Mouse (Mus musculus): ENCODE data around the gene Olfr645. TPM values are rescaled to one million over a fixed set of nuclear protein-coding genes. Genes with fewer than 3 reads are reported as not detected.

Gene Olfr645
- total and polyA plus RNA-seq, 2 experiments from 2014 or later, result not detected

- no peak within 1 kb of the TSS for H3K27ac ChIP-seq (ENCODE audit: low read depth, low read length)
- no peak within 1 kb of the TSS for H3K9ac ChIP-seq
- H3K4me2 ChIP-seq (ENCODE audit: low read depth), result no peak within 1 kb of the TSS
- no peak for DNase-seq
- ATAC-seq, result no peak
- no peaks in the 10 kb centered on the region for H3K4me1 ChIP-seq (ENCODE audit: insufficient read depth)
- 72% methylated on average over 1 of the region's 1 CpGs for whole genome bisulfite sequencing
- H3K27me3 ChIP-seq (ENCODE audit: insufficient read depth, low read length), result no peaks in the 10 kb centered on the region
- no peak within 1 kb of the TSS for H3K4me3 ChIP-seq (ENCODE audit: low read depth, low read length)
- TF ChIP-seq CTCF (IDR thresholded peaks at IDR 0.05; ENCODE audit: low read depth), result no peak
- no peaks in the 10 kb centered on the region for H3K36me3 ChIP-seq (ENCODE audit: insufficient read depth)
- H3K9me3 ChIP-seq (ENCODE audit: low read length), result no peaks in the 10 kb centered on the region
Measured at GRCm38 (mm10) chr7:104052566-104052965, 32.7 kb downstream of the Olfr645 start, which contains the start of gene Olfr642. Gene Olfr642 (minus strand): TSS chr7:104052666.

- no peak overlapping the region for H3K9ac ChIP-seq
- H3K36me3 ChIP-seq (ENCODE audit: insufficient read depth), result no peaks in the 10 kb centered on the region
- H3K4me2 ChIP-seq (ENCODE audit: low read depth), result no peak overlapping the region
- ATAC-seq (no peak), DNase-seq (no peak)
- H3K27ac ChIP-seq (ENCODE audit: low read depth, low read length), result no peak overlapping the region
- H3K27me3 ChIP-seq (ENCODE audit: insufficient read depth, low read length), result no peaks in the 10 kb centered on the region
- no peaks in the 10 kb centered on the region for H3K9me3 ChIP-seq (ENCODE audit: low read length)
- no peaks in the 10 kb centered on the region for H3K4me1 ChIP-seq (ENCODE audit: insufficient read depth)
- no peak overlapping the region for H3K4me3 ChIP-seq (ENCODE audit: low read depth, low read length)
- TF ChIP-seq CTCF (IDR thresholded peaks at IDR 0.05; ENCODE audit: low read depth), result no peak
- WGBS, result 88% methylated on average over 4 of the region's 4 CpGs
Measured at GRCm38 (mm10) chr7:104050745-104051144, 34.5 kb downstream of the Olfr645 start.

GRCm38 (mm10) chr7:104035145-104035544 is 50.1 kb downstream of the Olfr645 start, which contains the start of gene Olfr641:
Gene Olfr641 (plus strand): TSS chr7:104035445.
- Histone ChIP-seq H3K36me3 (ENCODE audit: insufficient read depth) (no peaks in the 10 kb centered on the region), H3K27ac (ENCODE audit: low read depth, low read length) (no peak within 1 kb of the TSS), H3K9ac (no peak within 1 kb of the TSS), H3K4me1 (ENCODE audit: insufficient read depth) (no peaks in the 10 kb centered on the region), H3K27me3 (ENCODE audit: insufficient read depth, low read length) (no peaks in the 10 kb centered on the region), H3K4me3 (ENCODE audit: low read depth, low read length) (no peak within 1 kb of the TSS), H3K4me2 (ENCODE audit: low read depth) (no peak within 1 kb of the TSS), H3K9me3 (ENCODE audit: low read length) (no peaks in the 10 kb centered on the region)
- no peak for TF ChIP-seq CTCF (IDR thresholded peaks at IDR 0.05; ENCODE audit: low read depth)
- DNase-seq (no peak), ATAC-seq (no peak)
- WGBS, result 61% methylated on average over 1 of the region's 1 CpGs

Other genes with a start within 250 kb of the Olfr645 start
- not detected in 2 replicates for gene Hbb-bh2, start 244.9 kb downstream of the Olfr645 start, total RNA-seq (2014; rRNA removed)
- not detected in 2 replicates for gene Hbb-bh2, start 244.9 kb downstream of the Olfr645 start, polyA plus RNA-seq (2015; fragmentation: Nextera tagmentation; extraction: Ambion mirVana)
- not detected in 2 replicates for gene Hbb-bh1, start 242.3 kb downstream of the Olfr645 start, total RNA-seq (2014; rRNA removed)
- not detected in 2 replicates for gene Hbb-bh1, start 242.3 kb downstream of the Olfr645 start, polyA plus RNA-seq (2015; fragmentation: Nextera tagmentation; extraction: Ambion mirVana)
- 1.0 TPM in 1 of 2 replicates, not detected in the other for gene Hbb-y, start 232.2 kb downstream of the Olfr645 start, total RNA-seq (2014; rRNA removed)
- 0.87 and 1.3 TPM in 2 replicates for gene Hbb-y, start 232.2 kb downstream of the Olfr645 start, polyA plus RNA-seq (2015; fragmentation: Nextera tagmentation; extraction: Ambion mirVana)
- gene Olfr66, start 199.2 kb downstream of the Olfr645 start, total RNA-seq (2014; rRNA removed), result not detected in 2 replicates
- gene Olfr66, start 199.2 kb downstream of the Olfr645 start, polyA plus RNA-seq (2015; fragmentation: Nextera tagmentation; extraction: Ambion mirVana), result not detected in 2 replicates
- not detected in 2 replicates for gene Olfr64, start 191.0 kb downstream of the Olfr645 start, total RNA-seq (2014; rRNA removed)
- not detected in 2 replicates for gene Olfr64, start 191.0 kb downstream of the Olfr645 start, polyA plus RNA-seq (2015; fragmentation: Nextera tagmentation; extraction: Ambion mirVana)
- gene Olfr65, start 182.0 kb downstream of the Olfr645 start, total RNA-seq (2014; rRNA removed), result not detected in 2 replicates
- not detected in 2 replicates for gene Olfr65, start 182.0 kb downstream of the Olfr645 start, polyA plus RNA-seq (2015; fragmentation: Nextera tagmentation; extraction: Ambion mirVana)
- gene Olfr631, start 156.6 kb downstream of the Olfr645 start, total RNA-seq (2014; rRNA removed), result not detected in 2 replicates
- gene Olfr631, start 156.6 kb downstream of the Olfr645 start, polyA plus RNA-seq (2015; fragmentation: Nextera tagmentation; extraction: Ambion mirVana), result not detected in 2 replicates
- gene Olfr632, start 151.1 kb downstream of the Olfr645 start, total RNA-seq (2014; rRNA removed), result not detected in 2 replicates
- gene Olfr632, start 151.1 kb downstream of the Olfr645 start, polyA plus RNA-seq (2015; fragmentation: Nextera tagmentation; extraction: Ambion mirVana), result not detected in 2 replicates
- gene Olfr633, start 141.0 kb downstream of the Olfr645 start, total RNA-seq (2014; rRNA removed), result not detected in 2 replicates
- not detected in 2 replicates for gene Olfr633, start 141.0 kb downstream of the Olfr645 start, polyA plus RNA-seq (2015; fragmentation: Nextera tagmentation; extraction: Ambion mirVana)
- gene Olfr635, start 114.3 kb downstream of the Olfr645 start, total RNA-seq (2014; rRNA removed), result not detected in 2 replicates
- gene Olfr635, start 114.3 kb downstream of the Olfr645 start, polyA plus RNA-seq (2015; fragmentation: Nextera tagmentation; extraction: Ambion mirVana), result not detected in 2 replicates
- gene Olfr638, start 86.7 kb downstream of the Olfr645 start, total RNA-seq (2014; rRNA removed), result not detected in 2 replicates
- not detected in 2 replicates for gene Olfr638, start 86.7 kb downstream of the Olfr645 start, polyA plus RNA-seq (2015; fragmentation: Nextera tagmentation; extraction: Ambion mirVana)
- not detected in 2 replicates for gene Olfr639, start 68.2 kb downstream of the Olfr645 start, total RNA-seq (2014; rRNA removed)
- not detected in 2 replicates for gene Olfr639, start 68.2 kb downstream of the Olfr645 start, polyA plus RNA-seq (2015; fragmentation: Nextera tagmentation; extraction: Ambion mirVana)
- 0.57 TPM in 1 of 2 replicates, not detected in the other for gene Olfr640, start 59.9 kb downstream of the Olfr645 start, total RNA-seq (2014; rRNA removed)
- gene Olfr640, start 59.9 kb downstream of the Olfr645 start, polyA plus RNA-seq (2015; fragmentation: Nextera tagmentation; extraction: Ambion mirVana), result not detected in 2 replicates
- gene Olfr641, start 50.0 kb downstream of the Olfr645 start, total RNA-seq (2014; rRNA removed), result not detected in 2 replicates
- not detected in 2 replicates for gene Olfr641, start 50.0 kb downstream of the Olfr645 start, polyA plus RNA-seq (2015; fragmentation: Nextera tagmentation; extraction: Ambion mirVana)
- gene Olfr642, start 32.8 kb downstream of the Olfr645 start, total RNA-seq (2014; rRNA removed), result not detected in 2 replicates
- not detected in 2 replicates for gene Olfr642, start 32.8 kb downstream of the Olfr645 start, polyA plus RNA-seq (2015; fragmentation: Nextera tagmentation; extraction: Ambion mirVana)
- gene 4930516K23Rik, start 24.0 kb downstream of the Olfr645 start, total RNA-seq (2014; rRNA removed), result not detected in 2 replicates
- gene 4930516K23Rik, start 24.0 kb downstream of the Olfr645 start, polyA plus RNA-seq (2015; fragmentation: Nextera tagmentation; extraction: Ambion mirVana), result not detected in 2 replicates
- not detected in 2 replicates for gene Olfr644, start 13.6 kb downstream of the Olfr645 start, total RNA-seq (2014; rRNA removed)
- gene Olfr644, start 13.6 kb downstream of the Olfr645 start, polyA plus RNA-seq (2015; fragmentation: Nextera tagmentation; extraction: Ambion mirVana), result not detected in 2 replicates
- gene Olfr646, start 19.4 kb upstream of the Olfr645 start, total RNA-seq (2014; rRNA removed), result not detected in 2 replicates
- gene Olfr646, start 19.4 kb upstream of the Olfr645 start, polyA plus RNA-seq (2015; fragmentation: Nextera tagmentation; extraction: Ambion mirVana), result not detected in 2 replicates
- not detected in 2 replicates for gene Ubqln5, start 44.4 kb upstream of the Olfr645 start, total RNA-seq (2014; rRNA removed)
- gene Ubqln5, start 44.4 kb upstream of the Olfr645 start, polyA plus RNA-seq (2015; fragmentation: Nextera tagmentation; extraction: Ambion mirVana), result not detected in 2 replicates
- gene Olfr643, start 51.9 kb upstream of the Olfr645 start, total RNA-seq (2014; rRNA removed), result not detected in 2 replicates
- not detected in 2 replicates for gene Olfr643, start 51.9 kb upstream of the Olfr645 start, polyA plus RNA-seq (2015; fragmentation: Nextera tagmentation; extraction: Ambion mirVana)
- gene Ubqln3, start 57.8 kb upstream of the Olfr645 start, total RNA-seq (2014; rRNA removed), result not detected in 2 replicates
- gene Ubqln3, start 57.8 kb upstream of the Olfr645 start, polyA plus RNA-seq (2015; fragmentation: Nextera tagmentation; extraction: Ambion mirVana), result not detected in 2 replicates
- not detected in 2 replicates for gene Ubqlnl, start 65.1 kb upstream of the Olfr645 start, total RNA-seq (2014; rRNA removed)
- gene Ubqlnl, start 65.1 kb upstream of the Olfr645 start, polyA plus RNA-seq (2015; fragmentation: Nextera tagmentation; extraction: Ambion mirVana), result not detected in 2 replicates
- not detected in 2 replicates for gene Olfm5, start 79.4 kb upstream of the Olfr645 start, total RNA-seq (2014; rRNA removed)
- gene Olfm5, start 79.4 kb upstream of the Olfr645 start, polyA plus RNA-seq (2015; fragmentation: Nextera tagmentation; extraction: Ambion mirVana), result 0.10 TPM in 1 of 2 replicates, not detected in the other
- gene Olfr648, start 97.9 kb upstream of the Olfr645 start, total RNA-seq (2014; rRNA removed), result not detected in 2 replicates
- gene Olfr648, start 97.9 kb upstream of the Olfr645 start, polyA plus RNA-seq (2015; fragmentation: Nextera tagmentation; extraction: Ambion mirVana), result 0.24 and 0.28 TPM in 2 replicates
- not detected in 2 replicates for gene Olfr649, start 110.5 kb upstream of the Olfr645 start, total RNA-seq (2014; rRNA removed)
- not detected in 2 replicates for gene Olfr649, start 110.5 kb upstream of the Olfr645 start, polyA plus RNA-seq (2015; fragmentation: Nextera tagmentation; extraction: Ambion mirVana)
- 0.23 and 0.38 TPM in 2 replicates for gene Trim6, start 133.3 kb upstream of the Olfr645 start, total RNA-seq (2014; rRNA removed)
- gene Trim6, start 133.3 kb upstream of the Olfr645 start, polyA plus RNA-seq (2015; fragmentation: Nextera tagmentation; extraction: Ambion mirVana), result 0.21 and 0.34 TPM in 2 replicates
- 1.8 and 1.9 TPM in 2 replicates for gene Trim34a, start 159.0 kb upstream of the Olfr645 start, total RNA-seq (2014; rRNA removed)
- gene Trim34a, start 159.0 kb upstream of the Olfr645 start, polyA plus RNA-seq (2015; fragmentation: Nextera tagmentation; extraction: Ambion mirVana), result 0.77 and 1.1 TPM in 2 replicates
- 0.10 and 0.46 TPM in 2 replicates for gene Trim5, start 202.6 kb upstream of the Olfr645 start, total RNA-seq (2014; rRNA removed)
- 0.06 and 0.16 TPM in 2 replicates for gene Trim5, start 202.6 kb upstream of the Olfr645 start, polyA plus RNA-seq (2015; fragmentation: Nextera tagmentation; extraction: Ambion mirVana)
- 0.69 and 4.1 TPM in 2 replicates for gene Trim12a, start 230.0 kb upstream of the Olfr645 start, total RNA-seq (2014; rRNA removed)
- 1.4 and 1.7 TPM in 2 replicates for gene Trim12a, start 230.0 kb upstream of the Olfr645 start, polyA plus RNA-seq (2015; fragmentation: Nextera tagmentation; extraction: Ambion mirVana)
- gene Trim34b, start 244.0 kb upstream of the Olfr645 start, total RNA-seq (2014; rRNA removed), result not detected in 2 replicates
- not detected in 2 replicates for gene Trim34b, start 244.0 kb upstream of the Olfr645 start, polyA plus RNA-seq (2015; fragmentation: Nextera tagmentation; extraction: Ambion mirVana)